Mouse (Mus musculus): ENCODE measurements at regions not wholly inside any gene's neighbourhood (a gene's known extent, or its start where the extent isn't known, plus 50 kb on each side); places are given as distances from the start of the nearest gene placed in this dataset.

DNA sequence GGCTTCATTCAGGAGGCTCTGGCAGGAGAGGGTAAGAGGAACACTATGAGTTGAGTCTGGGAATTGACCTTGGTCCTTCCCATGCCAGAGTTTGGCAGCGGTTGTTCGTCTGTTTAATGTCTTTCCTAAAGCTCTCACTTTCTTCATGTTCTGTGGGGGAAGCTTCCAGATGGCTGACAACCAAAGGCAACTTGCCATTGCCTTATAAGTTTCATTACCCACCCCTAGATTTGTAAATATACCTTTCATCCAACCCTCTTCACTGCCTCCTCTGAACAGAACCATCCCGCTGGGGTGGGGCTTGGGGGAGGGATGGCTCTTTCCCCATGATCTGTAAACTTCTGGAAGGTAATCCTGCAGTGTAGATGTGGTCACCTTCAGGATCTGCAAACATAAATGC lies 109.7 kb upstream of the Tmc3 start:
- Histone ChIP-seq H3K4me3 (ENCODE audit: low read depth, low read length) (no peak overlapping the region), H3K27me3 (ENCODE audit: insufficient read depth, low read length) (no peaks in the 10 kb centered on the region), H3K27ac (ENCODE audit: low read depth) (no peak overlapping the region), H3K9ac (replicated peaks) (no peak overlapping the region), H3K4me1 (ENCODE audit: insufficient read depth) (no peaks in the 10 kb centered on the region), H3K36me3 (replicated peaks; ENCODE audit: insufficient read depth, low read length) (no peaks in the 10 kb centered on the region), H3K4me2 (ENCODE audit: low read depth, low read length) (no peak overlapping the region), H3K9me3 (ENCODE audit: low read length) (no peaks in the 10 kb centered on the region)
- no peak for ATAC-seq
- TF ChIP-seq EP300 (IDR thresholded peaks at IDR 0.05; ENCODE audit: low read depth) (no peak), CTCF (IDR thresholded peaks at IDR 0.05; ENCODE audit: low read depth) (no peak)
- WGBS (ENCODE audit: insufficient replicate concordance), result 81% methylated on average over 3 of the region's 3 CpGs
- DNase-seq, result no peak

DNA sequence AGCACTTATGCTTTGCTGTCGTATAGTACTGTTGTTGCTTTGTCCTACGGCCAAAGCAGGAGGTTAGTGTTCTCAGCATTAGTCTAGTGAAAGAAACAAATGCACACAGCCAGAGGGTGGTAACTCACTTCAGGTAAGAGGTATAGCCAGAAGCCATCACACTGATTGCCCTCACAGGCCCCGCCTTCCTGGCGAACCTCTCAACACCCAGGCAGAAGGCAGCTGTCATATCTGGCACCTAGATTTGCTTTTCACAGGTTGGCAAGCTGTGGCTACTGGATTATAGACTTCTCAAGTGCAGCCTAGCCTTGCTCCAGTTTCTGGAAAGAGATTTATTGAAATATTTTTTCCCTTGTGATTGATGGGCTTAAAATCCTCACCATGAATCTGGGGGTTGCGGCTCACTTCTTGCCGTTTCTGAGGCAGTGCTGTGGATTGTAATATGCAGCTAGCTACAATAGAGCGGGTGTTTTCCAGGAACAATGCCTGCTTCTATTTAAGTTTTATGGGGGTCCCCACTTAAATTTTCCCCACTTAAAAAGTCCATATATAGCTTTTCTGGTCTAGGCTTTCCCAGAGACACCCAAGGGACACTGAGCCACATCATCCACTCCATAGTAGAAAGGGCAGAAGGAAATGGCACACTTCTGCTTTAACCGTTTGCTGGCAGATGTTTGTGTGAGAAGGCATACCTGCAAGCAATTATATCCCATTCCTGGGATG lies 109.1 kb upstream of the Tmc3 start:
- Histone ChIP-seq H3K4me1 (ENCODE audit: insufficient read depth) (no peaks in the 10 kb centered on the region), H3K27ac (ENCODE audit: low read depth) (no peak overlapping the region), H3K27me3 (ENCODE audit: insufficient read depth, low read length) (no peaks in the 10 kb centered on the region), H3K4me2 (ENCODE audit: low read depth, low read length) (no peak overlapping the region), H3K9ac (replicated peaks) (no peak overlapping the region), H3K9me3 (ENCODE audit: low read length) (no peaks in the 10 kb centered on the region), H3K36me3 (replicated peaks; ENCODE audit: insufficient read depth, low read length) (no peaks in the 10 kb centered on the region), H3K4me3 (ENCODE audit: low read depth, low read length) (no peak overlapping the region)
- ATAC-seq, result no peak
- WGBS (ENCODE audit: insufficient replicate concordance), result 71% methylated on average over 8 of the region's 8 CpGs
- TF ChIP-seq EP300 (IDR thresholded peaks at IDR 0.05; ENCODE audit: low read depth) (no peak), CTCF (IDR thresholded peaks at IDR 0.05; ENCODE audit: low read depth) (no peak)
- no peak for DNase-seq

DNA sequence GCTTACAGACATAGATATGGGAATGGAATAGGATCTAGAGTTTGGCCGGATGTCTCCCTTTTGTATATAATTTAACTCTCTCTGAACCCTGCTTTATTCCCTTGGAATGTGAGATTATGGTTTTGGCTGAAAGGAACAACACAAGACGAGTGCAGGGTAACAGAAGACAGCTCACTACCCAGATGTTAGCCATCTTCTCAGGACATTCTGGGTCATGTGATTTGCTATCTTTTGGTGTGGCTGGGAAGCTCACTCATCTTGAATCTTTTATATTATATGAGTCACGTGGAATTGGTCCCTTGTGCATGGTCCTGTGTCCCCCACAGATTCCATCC lies 108.6 kb upstream of the Tmc3 start:
- no peaks in the 10 kb centered on the region for H3K36me3 ChIP-seq (replicated peaks; ENCODE audit: insufficient read depth, low read length)
- no peak for TF ChIP-seq EP300 (IDR thresholded peaks at IDR 0.05; ENCODE audit: low read depth)
- TF ChIP-seq CTCF (IDR thresholded peaks at IDR 0.05; ENCODE audit: low read depth), result no peak
- WGBS (ENCODE audit: insufficient replicate concordance), result 62% methylated on average over 3 of the region's 3 CpGs
- H3K4me2 ChIP-seq (ENCODE audit: low read depth, low read length), result no peak overlapping the region
- no peak overlapping the region for H3K9ac ChIP-seq (replicated peaks)
- no peak overlapping the region for H3K27ac ChIP-seq (ENCODE audit: low read depth)
- DNase-seq (no peak), ATAC-seq (no peak)
- no peaks in the 10 kb centered on the region for H3K27me3 ChIP-seq (ENCODE audit: insufficient read depth, low read length)
- H3K4me1 ChIP-seq (ENCODE audit: insufficient read depth), result no peaks in the 10 kb centered on the region
- H3K4me3 ChIP-seq (ENCODE audit: low read depth, low read length), result no peak overlapping the region
- H3K9me3 ChIP-seq (ENCODE audit: low read length), result no peaks in the 10 kb centered on the region

DNA sequence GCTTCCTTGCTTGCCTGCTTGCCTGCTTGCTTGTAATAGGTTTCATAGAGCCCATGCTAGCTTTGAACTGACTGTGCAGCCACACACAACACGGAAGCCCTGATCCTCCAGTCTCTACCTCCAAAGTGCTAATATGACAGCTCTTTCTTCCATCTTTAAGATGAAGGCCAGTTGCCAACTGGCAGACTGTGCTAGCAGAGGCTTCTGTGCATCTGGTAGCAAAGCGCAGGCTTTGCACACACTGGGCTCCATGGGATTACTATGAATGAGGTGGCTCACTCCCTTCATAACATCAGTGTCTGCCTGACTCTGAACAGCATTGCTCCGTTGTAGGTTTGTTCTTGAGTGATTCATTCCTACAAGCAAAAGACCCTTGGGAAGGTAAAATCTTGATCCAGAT lies 107.9 kb upstream of the Tmc3 start:
- Histone ChIP-seq H3K9me3 (ENCODE audit: low read length) (no peaks in the 10 kb centered on the region), H3K9ac (replicated peaks) (no peak overlapping the region), H3K4me3 (ENCODE audit: low read depth, low read length) (no peak overlapping the region), H3K4me2 (ENCODE audit: low read depth, low read length) (no peak overlapping the region), H3K4me1 (ENCODE audit: insufficient read depth) (no peaks in the 10 kb centered on the region), H3K27me3 (ENCODE audit: insufficient read depth, low read length) (no peaks in the 10 kb centered on the region), H3K27ac (ENCODE audit: low read depth) (no peak overlapping the region), H3K36me3 (replicated peaks; ENCODE audit: insufficient read depth, low read length) (no peaks in the 10 kb centered on the region)
- TF ChIP-seq EP300 (IDR thresholded peaks at IDR 0.05; ENCODE audit: low read depth) (no peak), CTCF (IDR thresholded peaks at IDR 0.05; ENCODE audit: low read depth) (no peak)
- 84% methylated on average over 3 of the region's 3 CpGs for WGBS (ENCODE audit: insufficient replicate concordance)
- ATAC-seq, result no peak
- DNase-seq, result no peak

DNA sequence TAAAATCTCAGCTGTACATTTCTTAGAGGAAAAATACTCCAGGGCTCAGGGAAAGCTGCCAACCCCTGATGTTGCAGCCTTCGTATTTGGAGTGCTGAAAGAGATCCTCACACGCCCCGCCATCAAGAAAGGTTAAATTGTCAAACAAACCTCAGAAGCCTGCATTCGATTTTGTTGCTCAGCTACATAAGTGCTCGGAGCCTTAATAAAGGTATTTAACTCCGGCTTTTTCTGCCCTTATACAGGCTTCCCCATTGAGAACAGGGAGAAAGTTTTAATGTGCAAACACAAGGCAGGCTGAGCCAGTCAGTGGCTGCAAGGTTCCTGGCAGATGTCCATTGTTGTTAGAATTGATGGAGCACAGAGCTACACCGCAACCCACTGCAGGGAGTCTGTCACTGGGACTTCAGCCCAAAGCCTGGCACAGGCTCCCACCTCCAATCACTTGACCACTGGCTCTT lies 107.0 kb upstream of the Tmc3 start:
- Histone ChIP-seq H3K4me2 (ENCODE audit: low read depth, low read length) (no peak overlapping the region), H3K36me3 (replicated peaks; ENCODE audit: insufficient read depth, low read length) (no peaks in the 10 kb centered on the region), H3K4me3 (ENCODE audit: low read depth, low read length) (no peak overlapping the region), H3K27me3 (ENCODE audit: insufficient read depth, low read length) (no peaks in the 10 kb centered on the region), H3K9ac (replicated peaks) (no peak overlapping the region), H3K27ac (ENCODE audit: low read depth) (no peak overlapping the region), H3K4me1 (ENCODE audit: insufficient read depth) (no peaks in the 10 kb centered on the region), H3K9me3 (ENCODE audit: low read length) (no peaks in the 10 kb centered on the region)
- 66% methylated on average over 7 of the region's 7 CpGs for WGBS (ENCODE audit: insufficient replicate concordance)
- TF ChIP-seq EP300 (IDR thresholded peaks at IDR 0.05; ENCODE audit: low read depth) (no peak), CTCF (IDR thresholded peaks at IDR 0.05; ENCODE audit: low read depth) (no peak)
- DNase-seq (no peak), ATAC-seq (no peak)

DNA sequence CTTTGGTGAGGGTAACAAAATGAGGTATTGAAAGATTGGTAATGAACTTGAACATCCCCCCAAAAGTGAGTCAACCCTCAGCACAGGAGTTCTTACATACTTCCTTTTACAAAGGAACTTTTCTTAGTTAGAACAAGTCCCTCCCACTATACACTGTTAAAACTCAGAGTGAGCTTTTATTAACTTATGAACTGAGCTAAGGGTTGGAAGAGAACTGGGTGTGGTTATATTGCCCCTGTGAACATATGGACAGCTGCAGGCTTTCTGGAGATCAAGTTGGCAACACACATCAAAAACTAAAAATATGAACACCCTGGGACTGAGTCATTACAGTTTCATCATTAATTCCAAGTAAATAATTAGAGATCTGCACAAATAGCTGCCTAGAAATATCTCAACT lies 103.1 kb upstream of the Tmc3 start:
- TF ChIP-seq EP300 (IDR thresholded peaks at IDR 0.05; ENCODE audit: low read depth), result no peak
- no peak for TF ChIP-seq CTCF (IDR thresholded peaks at IDR 0.05; ENCODE audit: low read depth)
- H3K9ac ChIP-seq (replicated peaks), result no peak overlapping the region
- H3K4me3 ChIP-seq (ENCODE audit: low read depth, low read length), result no peak overlapping the region
- no peaks in the 10 kb centered on the region for H3K36me3 ChIP-seq (replicated peaks; ENCODE audit: insufficient read depth, low read length)
- DNase-seq, result no peak
- H3K27me3 ChIP-seq (ENCODE audit: insufficient read depth, low read length), result no peaks in the 10 kb centered on the region
- peaks cover 5% of the 10 kb centered on the region; the same call in 1 of the 2 replicates for H3K4me1 ChIP-seq (ENCODE audit: insufficient read depth)
- ATAC-seq, result no peak
- no peak overlapping the region for H3K27ac ChIP-seq (ENCODE audit: low read depth)
- no peak overlapping the region for H3K4me2 ChIP-seq (ENCODE audit: low read depth, low read length)
- H3K9me3 ChIP-seq (ENCODE audit: low read length), result no peaks in the 10 kb centered on the region

DNA sequence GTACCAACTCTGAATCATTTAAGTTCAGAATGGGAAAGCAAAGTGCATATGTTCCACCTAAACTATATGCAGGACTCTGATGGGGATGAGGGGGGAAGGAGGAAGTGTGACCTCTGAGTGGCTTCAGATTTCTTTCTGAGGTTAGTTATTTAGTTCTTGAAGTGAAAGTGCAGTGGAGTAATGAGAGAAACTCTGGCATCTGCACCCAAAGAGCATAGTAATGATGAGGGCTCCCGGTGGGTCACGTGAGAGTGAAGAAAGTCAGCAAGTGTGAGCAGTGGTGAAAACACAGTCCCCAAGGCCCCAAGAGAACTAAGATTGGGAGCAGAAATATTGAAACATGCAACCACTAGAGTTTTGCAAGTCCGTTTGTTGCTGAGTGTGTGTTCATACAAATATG lies 102.5 kb upstream of the Tmc3 start:
- no peaks in the 10 kb centered on the region for H3K36me3 ChIP-seq (replicated peaks; ENCODE audit: insufficient read depth, low read length)
- DNase-seq (no peak), ATAC-seq (no peak)
- H3K4me2 ChIP-seq (ENCODE audit: low read depth, low read length), result no peak overlapping the region
- no peaks in the 10 kb centered on the region for H3K27me3 ChIP-seq (ENCODE audit: insufficient read depth, low read length)
- no peaks in the 10 kb centered on the region for H3K9me3 ChIP-seq (ENCODE audit: low read length)
- no peak for TF ChIP-seq EP300 (IDR thresholded peaks at IDR 0.05; ENCODE audit: low read depth)
- TF ChIP-seq CTCF (IDR thresholded peaks at IDR 0.05; ENCODE audit: low read depth), result no peak
- H3K4me3 ChIP-seq (ENCODE audit: low read depth, low read length), result no peak overlapping the region
- no peak overlapping the region for H3K27ac ChIP-seq (ENCODE audit: low read depth)
- WGBS (ENCODE audit: insufficient replicate concordance), result 45% methylated on average over 3 of the region's 3 CpGs
- H3K4me1 ChIP-seq (ENCODE audit: insufficient read depth), result peaks cover 5% of the 10 kb centered on the region; the same call in 1 of the 2 replicates
- no peak overlapping the region for H3K9ac ChIP-seq (replicated peaks)
